Mouse (Mus musculus): ENCODE measurements around the gene Ivd. TPM values are rescaled to one million over a fixed set of nuclear protein-coding genes. Genes with fewer than 3 reads are reported as not detected.

Gene Ivd
- polyA plus RNA-seq, 1 experiment from 2014 or later, result 43.0 TPM

DNA sequence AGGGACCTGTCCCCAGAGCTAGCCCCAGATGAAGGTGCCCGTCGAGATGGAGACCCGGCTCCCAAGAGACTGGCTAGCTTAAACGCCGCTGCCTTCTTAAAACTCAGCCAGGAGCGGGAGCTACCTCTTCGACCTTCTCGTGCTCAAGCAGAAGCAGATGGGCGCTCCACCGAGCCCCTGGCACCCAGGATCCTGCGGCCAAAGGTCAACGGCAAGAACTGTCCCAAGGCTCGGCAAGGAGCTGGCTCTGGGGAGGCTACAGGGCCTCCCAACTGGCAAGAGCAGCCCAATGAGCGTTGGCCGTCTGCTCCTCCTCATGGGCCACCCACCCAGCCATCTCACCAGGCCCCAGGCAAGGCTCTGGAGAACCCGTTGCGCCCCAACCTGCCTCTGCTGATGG is 54.7 kb downstream of the Ivd start:
- Histone ChIP-seq H3K36me3 (replicated peaks) (peaks cover 13% of the 10 kb centered on the region; the same call in 1 of the 2 replicates), H3K27ac (no peak overlapping the region), H3K4me2 (no peak overlapping the region), H3K9ac (no peak overlapping the region), H3K4me1 (peaks cover 27% of the 10 kb centered on the region), H3K4me3 (no peak overlapping the region), H3K9me3 (no peaks in the 10 kb centered on the region), H3K27me3 (replicated peaks) (no peaks in the 10 kb centered on the region)
- ATAC-seq (replicated peaks), result no peak
- 94% methylated on average over 17 of the region's 17 CpGs for WGBS

DNA sequence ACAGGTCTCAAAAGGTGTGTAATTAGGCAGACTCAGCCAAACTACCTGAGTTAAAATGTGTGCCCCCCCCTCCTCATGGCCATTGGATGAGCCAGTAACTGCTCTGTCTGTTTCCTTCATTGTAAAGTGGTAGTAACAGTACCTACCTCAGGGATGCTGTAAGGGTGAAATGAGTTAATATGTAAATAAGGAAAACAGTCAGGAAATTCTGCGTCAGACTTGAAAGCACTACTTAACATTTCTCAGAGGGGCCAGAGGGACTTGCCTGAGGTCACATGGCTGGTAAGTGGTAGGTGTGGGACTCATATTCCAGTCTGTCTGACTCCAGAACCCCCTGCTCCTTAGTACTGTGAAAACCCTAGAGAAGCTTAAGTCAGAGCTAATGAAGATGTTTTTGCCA is 56.8 kb downstream of the Ivd start:
- Histone ChIP-seq H3K4me2 (no peak overlapping the region), H3K9me3 (no peaks in the 10 kb centered on the region), H3K4me1 (peaks cover 15% of the 10 kb centered on the region), H3K36me3 (replicated peaks) (peaks cover 23% of the 10 kb centered on the region), H3K27me3 (replicated peaks) (no peaks in the 10 kb centered on the region), H3K9ac (no peak overlapping the region), H3K4me3 (no peak overlapping the region), H3K27ac (no peak overlapping the region)
- 50% methylated on average over 1 of the region's 1 CpGs for WGBS
- no peak for ATAC-seq (replicated peaks)

- H3K4me3 ChIP-seq, result no peak overlapping the region
- ATAC-seq (replicated peaks), result no peak
- peaks cover 23% of the 10 kb centered on the region for H3K36me3 ChIP-seq (replicated peaks)
- no peaks in the 10 kb centered on the region for H3K4me1 ChIP-seq
- no peak overlapping the region for H3K4me2 ChIP-seq
- no peak overlapping the region for H3K27ac ChIP-seq
- 86% methylated on average over 3 of the region's 3 CpGs for WGBS
- H3K9me3 ChIP-seq, result no peaks in the 10 kb centered on the region
- H3K27me3 ChIP-seq (replicated peaks), result no peaks in the 10 kb centered on the region
- no peak overlapping the region for H3K9ac ChIP-seq
These were observed 58.7 kb downstream of the Ivd start for GRCm38 (mm10) chr2:118920428-118920827.

GRCm38 (mm10) chr2:118925952-118926351 is 64.2 kb downstream of the Ivd start:
- WGBS, result 2% methylated on average over 6 of the region's 6 CpGs
- peaks cover 19% of the 10 kb centered on the region for H3K4me1 ChIP-seq

DNA sequence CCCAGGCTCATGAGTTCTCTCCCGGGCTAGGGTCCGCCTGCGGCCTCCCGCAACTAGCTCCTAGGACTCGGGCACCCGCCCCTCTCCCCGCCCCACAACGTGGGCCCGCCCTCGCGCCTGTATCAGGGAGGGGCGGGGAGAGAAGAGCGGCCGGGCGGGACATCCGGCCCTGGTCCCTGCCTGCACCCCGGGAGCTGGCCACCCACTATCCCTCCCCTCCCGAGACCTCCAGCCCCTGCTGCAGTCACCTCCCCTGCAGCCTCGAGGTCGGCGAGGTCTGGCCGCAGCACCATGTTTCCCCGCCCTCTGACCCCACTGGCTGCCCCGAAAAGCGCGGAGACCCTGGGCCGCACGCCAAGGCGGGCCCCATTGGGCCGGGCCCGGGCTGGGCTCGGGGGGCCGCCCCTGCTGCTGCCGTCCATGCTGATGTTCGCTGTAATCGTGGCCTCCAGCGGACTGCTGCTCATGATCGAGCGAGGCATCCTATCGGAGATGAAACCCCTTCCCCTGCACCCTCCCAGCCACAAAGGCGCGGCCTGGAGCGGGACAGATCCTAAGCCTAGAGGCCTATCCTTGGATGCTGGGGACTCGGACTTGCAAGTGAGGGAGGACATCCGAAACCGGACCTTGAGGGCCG is 64.7 kb downstream of the Ivd start, which contains the start of gene Chst14:
TSS of gene Chst14 (plus strand) at position 136 of the 637 bp plus-strand sequence.
- Histone ChIP-seq H3K4me2 (peak within 1 kb of the TSS; percentile 92), H3K4me3 (peak within 1 kb of the TSS; percentile 53), H3K27ac (no peak within 1 kb of the TSS), H3K27me3 (replicated peaks) (no peaks in the 10 kb centered on the region), H3K4me1 (peaks cover 19% of the 10 kb centered on the region), H3K9ac (peak within 1 kb of the TSS; percentile 60), H3K9me3 (no peaks in the 10 kb centered on the region), H3K36me3 (replicated peaks) (peaks cover 10% of the 10 kb centered on the region)
- 2% methylated on average over 43 of the region's 47 CpGs for WGBS
- peak; percentile 80 for ATAC-seq (replicated peaks)

More at GRCm38 (mm10) chr2:118925952-118926351, 64.2 kb downstream of the Ivd start:
- Histone ChIP-seq H3K9ac (peak overlapping the region; percentile 60), H3K36me3 (replicated peaks) (peaks cover 11% of the 10 kb centered on the region), H3K27me3 (replicated peaks) (no peaks in the 10 kb centered on the region), H3K4me2 (peak overlapping the region; percentile 92), H3K27ac (no peak overlapping the region), H3K9me3 (no peaks in the 10 kb centered on the region), H3K4me3 (peak overlapping the region; percentile 53)
- ATAC-seq (replicated peaks), result peak; percentile 49; the same call in 1 of the 2 replicates

DNA sequence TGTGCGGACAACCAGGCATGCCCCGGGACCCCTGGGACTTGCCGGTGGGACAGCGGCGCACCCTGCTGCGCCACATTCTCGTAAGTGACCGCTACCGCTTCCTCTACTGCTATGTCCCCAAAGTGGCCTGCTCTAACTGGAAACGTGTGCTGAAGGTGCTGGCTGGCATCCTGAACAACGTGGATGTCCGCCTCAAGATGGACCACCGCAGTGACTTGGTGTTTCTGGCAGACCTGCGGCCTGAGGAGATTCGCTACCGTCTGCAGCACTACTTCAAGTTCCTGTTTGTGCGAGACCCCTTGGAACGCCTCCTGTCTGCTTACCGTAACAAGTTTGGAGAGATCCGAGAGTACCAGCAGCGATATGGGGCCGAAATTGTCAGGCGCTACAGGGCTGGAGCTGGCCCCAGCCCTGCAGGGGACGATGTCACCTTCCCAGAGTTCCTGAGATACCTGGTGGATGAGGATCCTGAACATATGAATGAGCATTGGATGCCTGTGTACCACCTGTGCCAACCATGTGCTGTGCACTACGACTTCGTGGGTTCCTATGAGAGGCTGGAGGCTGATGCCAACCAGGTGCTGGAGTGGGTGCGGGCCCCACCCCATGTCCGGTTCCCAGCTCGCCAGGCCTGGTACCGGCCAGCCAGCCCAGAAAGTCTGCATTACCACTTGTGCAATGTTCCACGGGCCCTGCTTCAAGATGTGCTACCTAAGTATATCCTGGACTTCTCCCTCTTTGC is 65.4 kb downstream of the Ivd start:
- ATAC-seq (replicated peaks), result 0 out of 2 replicates have a peak, but pooled peaks have one; percentile 2
- peak overlapping the region; percentile 53 for H3K4me3 ChIP-seq
- no peaks in the 10 kb centered on the region for H3K9me3 ChIP-seq
- H3K4me1 ChIP-seq, result peaks cover 19% of the 10 kb centered on the region
- H3K27me3 ChIP-seq (replicated peaks), result no peaks in the 10 kb centered on the region
- H3K9ac ChIP-seq, result peak overlapping the region; percentile 60
- peak overlapping the region; percentile 92 for H3K4me2 ChIP-seq
- 37% methylated on average over 31 of the region's 31 CpGs for WGBS
- H3K27ac ChIP-seq, result no peak overlapping the region
- H3K36me3 ChIP-seq (replicated peaks), result peaks cover 8% of the 10 kb centered on the region

Other genes with a start within 250 kb of the Ivd start
- gene Pak6, start 198.7 kb upstream of the Ivd start, polyA plus RNA-seq (2015; fragmentation: Nextera tagmentation; extraction: Ambion mirVana), result 67.8 and 69.1 TPM in 2 replicates
- not detected in 2 replicates for gene Ankrd63, start 158.0 kb upstream of the Ivd start, polyA plus RNA-seq (2015; fragmentation: Nextera tagmentation; extraction: Ambion mirVana)
- 0.43 and 0.71 TPM in 2 replicates for gene Plcb2, start 133.5 kb upstream of the Ivd start, polyA plus RNA-seq (2015; fragmentation: Nextera tagmentation; extraction: Ambion mirVana)
- 20.5 and 21.6 TPM in 2 replicates for gene Inafm2, start 116.2 kb upstream of the Ivd start, polyA plus RNA-seq (2015; fragmentation: Nextera tagmentation; extraction: Ambion mirVana)
- 1.3 and 2.1 TPM in 2 replicates for gene Ccdc9b, start 99.3 kb upstream of the Ivd start, polyA plus RNA-seq (2015; fragmentation: Nextera tagmentation; extraction: Ambion mirVana)
- not detected in 2 replicates for gene Phgr1, start 89.2 kb upstream of the Ivd start, polyA plus RNA-seq (2015; fragmentation: Nextera tagmentation; extraction: Ambion mirVana)
- gene Disp2, start 82.2 kb upstream of the Ivd start, polyA plus RNA-seq (2015; fragmentation: Nextera tagmentation; extraction: Ambion mirVana), result 65.5 and 75.2 TPM in 2 replicates
- 17.7 and 20.9 TPM in 2 replicates for gene Knstrn, start 48.0 kb upstream of the Ivd start, polyA plus RNA-seq (2015; fragmentation: Nextera tagmentation; extraction: Ambion mirVana)
- 8.4 and 8.8 TPM in 2 replicates for gene Bahd1, start 38.4 kb downstream of the Ivd start, polyA plus RNA-seq (2015; fragmentation: Nextera tagmentation; extraction: Ambion mirVana)
- 4.7 and 6.0 TPM in 2 replicates for gene Chst14, start 64.5 kb downstream of the Ivd start, polyA plus RNA-seq (2015; fragmentation: Nextera tagmentation; extraction: Ambion mirVana)
- 37.1 and 38.5 TPM in 2 replicates for gene Ccdc32, start 167.4 kb downstream of the Ivd start, polyA plus RNA-seq (2015; fragmentation: Nextera tagmentation; extraction: Ambion mirVana)
- gene Rpusd2, start 172.8 kb downstream of the Ivd start, polyA plus RNA-seq (2015; fragmentation: Nextera tagmentation; extraction: Ambion mirVana), result 4.6 and 4.9 TPM in 2 replicates
- 5.9 and 7.2 TPM in 2 replicates for gene Knl1, start 185.2 kb downstream of the Ivd start, polyA plus RNA-seq (2015; fragmentation: Nextera tagmentation; extraction: Ambion mirVana)

Measured in midbrain, embryonic 15.5 days (tissue).